Mouse (Mus musculus) colon, adult 2 months (tissue): Measurements from ENCODE around the gene Thop1. TPM values are rescaled to one million over a fixed set of nuclear protein-coding genes. Genes with fewer than 3 reads are reported as not detected.

Source experiments
- polyA plus RNA-seq: library from polyadenylated mRNA; depleted of rRNA; stranded (reverse); fragments of >200 nt; gene quantifications from 2 replicates; pipeline ENCODE4 v1.2.3, GENCODE M21; 2012; rRNA removed

Thop1 gene
- polyA plus RNA-seq = 58.4 and 62.8 TPM in 2 replicates

GRCm38 (mm10) chr10:81069836-81070235, at the start of gene Thop1:
Gene Thop1 (plus strand): TSS chr10:81070035.

GRCm38 (mm10) chr10:81025639-81026275, 44.1 kb upstream of the Thop1 start, which contains the start of gene Diras1:
Gene Diras1 (minus strand): TSS chr10:81025662.

GRCm38 (mm10) chr10:81036988-81037580, 32.8 kb upstream of the Thop1 start, which contains the start of gene Slc39a3:
Gene Slc39a3 (minus strand): TSS chr10:81037426.

GRCm38 (mm10) chr10:81059603-81060543, 10.0 kb upstream of the Thop1 start, which contains the start of gene Sgta:
Gene Sgta (minus strand): TSS chr10:81060181.

GRCm38 (mm10) chr10:81105565-81106112, 35.8 kb downstream of the Thop1 start, which contains the start of gene Map2k2:
Gene Map2k2 (plus strand): TSS chr10:81105915.

Other genes starting within 250 kb of the Thop1 start
- gene Oaz1, start 243.4 kb upstream of the Thop1 start, polyA plus RNA-seq = 843 and 1,116 TPM in 2 replicates
- gene Lingo3, start 226.0 kb upstream of the Thop1 start, polyA plus RNA-seq = not detected in 2 replicates
- 73.9 and 111 TPM in 2 replicates for gene Lsm7, start 214.8 kb upstream of the Thop1 start, polyA plus RNA-seq
- gene Sppl2b, start 214.8 kb upstream of the Thop1 start, polyA plus RNA-seq = 128 and 145 TPM in 2 replicates
- 0.30 and 0.33 TPM in 2 replicates for gene Tmprss9, start 198.2 kb upstream of the Thop1 start, polyA plus RNA-seq
- 270 and 310 TPM in 2 replicates for gene Timm13, start 169.1 kb upstream of the Thop1 start, polyA plus RNA-seq
- 42.0 and 44.6 TPM in 2 replicates for gene Lmnb2, start 151.8 kb upstream of the Thop1 start, polyA plus RNA-seq
- gene Gadd45b, start 140.0 kb upstream of the Thop1 start, polyA plus RNA-seq = 28.3 and 29.6 TPM in 2 replicates
- gene Gng7, start 55.1 kb upstream of the Thop1 start, polyA plus RNA-seq = 1.2 and 1.7 TPM in 2 replicates
- gene Diras1, start 44.4 kb upstream of the Thop1 start, polyA plus RNA-seq = 0.54 and 0.86 TPM in 2 replicates
- 43.7 and 44.3 TPM in 2 replicates for gene Slc39a3, start 32.6 kb upstream of the Thop1 start, polyA plus RNA-seq
- gene Sgta, start 9.9 kb upstream of the Thop1 start, polyA plus RNA-seq = 211 and 238 TPM in 2 replicates
- gene Creb3l3, start 28.8 kb downstream of the Thop1 start, polyA plus RNA-seq = 4.2 and 6.2 TPM in 2 replicates
- 322 and 325 TPM in 2 replicates for gene Map2k2, start 35.9 kb downstream of the Thop1 start, polyA plus RNA-seq
- gene Zbtb7a, start 65.2 kb downstream of the Thop1 start, polyA plus RNA-seq = 243 and 284 TPM in 2 replicates
- 55.8 and 61.5 TPM in 2 replicates for gene Pias4, start 97.9 kb downstream of the Thop1 start, polyA plus RNA-seq
- gene Eef2, start 106.6 kb downstream of the Thop1 start, polyA plus RNA-seq = 2,007 and 2,039 TPM in 2 replicates
- 125 and 128 TPM in 2 replicates for gene Dapk3, start 113.0 kb downstream of the Thop1 start, polyA plus RNA-seq
- not detected in 2 replicates for gene 4930442H23Rik, start 113.8 kb downstream of the Thop1 start, polyA plus RNA-seq
- gene Nmrk2, start 132.0 kb downstream of the Thop1 start, polyA plus RNA-seq = not detected in 2 replicates
- gene Atcay, start 160.8 kb downstream of the Thop1 start, polyA plus RNA-seq = 1.1 and 1.4 TPM in 2 replicates
- 14.2 and 20.7 TPM in 2 replicates for gene Zfr2, start 163.1 kb downstream of the Thop1 start, polyA plus RNA-seq
- gene Matk, start 182.9 kb downstream of the Thop1 start, polyA plus RNA-seq = 9.0 and 10.3 TPM in 2 replicates
- gene Mrpl54, start 196.9 kb downstream of the Thop1 start, polyA plus RNA-seq = 157 and 224 TPM in 2 replicates
- 123 and 126 TPM in 2 replicates for gene Apba3, start 196.9 kb downstream of the Thop1 start, polyA plus RNA-seq
- gene Tjp3, start 221.5 kb downstream of the Thop1 start, polyA plus RNA-seq = 261 and 310 TPM in 2 replicates
- gene Pip5k1c, start 222.9 kb downstream of the Thop1 start, polyA plus RNA-seq = 65.4 and 73.0 TPM in 2 replicates